ENCODE assay signal across 8 mouse cellular contexts in genomic region chr17:46104487-46104886, GRCm38 (mm10). TPM values are rescaled to one million over a fixed set of nuclear protein-coding genes. Genes with fewer than 3 reads are reported as not detected.
DNase-seq lines count a peak whose midpoint lies in the region; ATAC-seq and TF ChIP-seq lines count a peak whose summit lies in the region.
"Had no signal": no experiment of that assay in that cellular context is flagged by ENCODE, and none has a peak within 500 bp of the region (broad histone marks: within the 10 kb centered on the region; RNA-seq: fewer than 3 reads in every experiment).

No protein-coding gene starts in this region.

- no peak overlapping the region for H3K27ac ChIP-seq in CH12.LX (ENCODE audit: insufficient read depth, low read depth)
- H3K27ac ChIP-seq in heart, embryonic 11.5 days (ENCODE audit: low read depth, low read length) = no peak overlapping the region; the same call in 1 of the 2 replicates
- H3K27ac ChIP-seq in neural tube, embryonic 12.5 days = no peak overlapping the region

- TF ChIP-seq RAD21 in CH12.LX (IDR thresholded peaks at IDR 0.05; ENCODE audit: low read depth, low read length) = no peak

- no peak overlapping the region for H3K4me3 ChIP-seq in CH12.LX (replicated peaks in 1 of 3; ENCODE audit: low read depth in 2 of 3, low read length in 2 of 3, poor library complexity in 1 of 3)
- H3K4me3 ChIP-seq in heart, embryonic 11.5 days (ENCODE audit: low read depth, low read length) = no peak overlapping the region
- no peak overlapping the region for H3K4me3 ChIP-seq in neural tube, embryonic 12.5 days
- H3K4me3 ChIP-seq: megakaryocyte, embryonic 14.5 days had no signal

- ATAC-seq in common myeloid progenitor, adult 5-6 weeks (replicated peaks; ENCODE audit: low read depth, poor library complexity, severe bottlenecking) = peak; percentile 86
- peak; percentile 46; the same call in 1 of the 2 replicates for ATAC-seq in heart, embryonic 11.5 days (replicated peaks; ENCODE audit: insufficient number of reproducible peaks, low FRiP score, low TSS enrichment)
- no peak for ATAC-seq in neural tube, embryonic 12.5 days (ENCODE audit: low FRiP score, low read depth)
- ATAC-seq in activated CD4-positive, CD25-positive, alpha-beta regulatory T cell, adult 4 months = no peak

- no peak overlapping the region for H3K9ac ChIP-seq in CH12.LX (ENCODE audit: insufficient read depth, low read depth)
- H3K9ac ChIP-seq in heart, embryonic 11.5 days (ENCODE audit: low read depth, low read length) = 0 out of 2 replicates have a peak overlapping the region, but pooled peaks have one; percentile 13
- H3K9ac ChIP-seq in neural tube, embryonic 12.5 days = no peak overlapping the region

- no peak for TF ChIP-seq EP300 in CH12.LX (IDR thresholded peaks at IDR 0.05; ENCODE audit: low read length)

- no peak for DNase-seq in CH12.LX (ENCODE audit: extremely low read depth)
- peak; percentile 32 to 38 for DNase-seq in kidney, postnatal 36 days
- no peak for DNase-seq in cerebellum, adult 9-11 months

- in situ Hi-C loops in CH12.LX (cut with MboI; ENCODE audit: low pct_ligation_motif_present, low pct_unique_long_range_greater_than_20kb, low sequenced_read_pairs) = no loop called here

- H3K4me1 ChIP-seq in CH12.LX (ENCODE audit: control insufficient read depth in 1 of 2, insufficient read depth in 2 of 2) = peaks cover 5 to 7% of the 10 kb centered on the region in 2 experiments; a peak in 3 of 4 replicates
- H3K4me1 ChIP-seq in heart, embryonic 11.5 days (ENCODE audit: control insufficient read depth, insufficient read depth, low read length) = no peaks in the 10 kb centered on the region
- H3K4me1 ChIP-seq in neural tube, embryonic 12.5 days = no peaks in the 10 kb centered on the region

- dilution Hi-C loops in CH12.LX (cut with MboI; ENCODE audit: extremely low pct_ligation_motif_present, extremely low pct_unique_long_range_greater_than_20kb, low sequenced_read_pairs) = no loop called here

- 24% methylated on average over 12 of the region's 12 CpGs for WGBS in heart, embryonic 11.5 days (ENCODE audit: insufficient replicate concordance)
- 47% methylated on average over 12 of the region's 12 CpGs for WGBS in neural tube, embryonic 12.5 days

- H3K4me2 ChIP-seq in CH12.LX (ENCODE audit: insufficient read depth, low read depth, poor library complexity, severe bottlenecking) = no peak overlapping the region
- H3K4me2 ChIP-seq in heart, embryonic 11.5 days = 0 out of 2 replicates have a peak overlapping the region, but pooled peaks have one; percentile 27
- peak overlapping the region; percentile 18; the same call in 1 of the 2 replicates for H3K4me2 ChIP-seq in neural tube, embryonic 12.5 days (replicated peaks)

- H3K9me3 ChIP-seq in CH12.LX (replicated peaks; ENCODE audit: low read length) = no peaks in the 10 kb centered on the region
- no peaks in the 10 kb centered on the region for H3K9me3 ChIP-seq in heart, embryonic 11.5 days (replicated peaks; ENCODE audit: control insufficient read depth, low read length)
- H3K9me3 ChIP-seq in neural tube, embryonic 12.5 days = no peaks in the 10 kb centered on the region
- H3K9me3 ChIP-seq: megakaryocyte, embryonic 14.5 days had no signal

- H3K79me2 ChIP-seq in CH12.LX (replicated peaks; ENCODE audit: control insufficient read depth, extremely low read depth, insufficient read depth, poor library complexity, severe bottlenecking) = no peaks in the 10 kb centered on the region

- no peaks in the 10 kb centered on the region for H3K36me3 ChIP-seq in CH12.LX (replicated peaks in 1 of 2; ENCODE audit: control insufficient read depth in 1 of 2, insufficient read depth in 1 of 2, low read length in 1 of 2)
- H3K36me3 ChIP-seq in heart, embryonic 11.5 days (ENCODE audit: control insufficient read depth, insufficient read depth, low read length) = no peaks in the 10 kb centered on the region
- H3K36me3 ChIP-seq in neural tube, embryonic 12.5 days = no peaks in the 10 kb centered on the region

- TF ChIP-seq POLR2A in CH12.LX (IDR thresholded peaks at IDR 0.05; ENCODE audit: low read depth, low read length) = no peak

- TF ChIP-seq CTCF in CH12.LX (conservative IDR thresholded peaks at IDR 0.05 in 1 of 2, IDR thresholded peaks at IDR 0.05 in 1 of 2; ENCODE audit: low read depth in 2 of 2, low read length in 2 of 2) = no peak

- H3K27me3 ChIP-seq in CH12.LX (replicated peaks) = peaks cover 45% of the 10 kb centered on the region
- peaks cover 3% of the 10 kb centered on the region; the same call in 1 of the 2 replicates for H3K27me3 ChIP-seq in heart, embryonic 11.5 days (ENCODE audit: control insufficient read depth, insufficient read depth, low read length)
- peaks cover 3% of the 10 kb centered on the region; the same call in 1 of the 2 replicates for H3K27me3 ChIP-seq in neural tube, embryonic 12.5 days (replicated peaks)

TF ChIP-seq in CH12.LX, 34 proteins besides CTCF, POLR2A, EP300 and RAD21:
- TF ChIP-seq MAX (IDR thresholded peaks at IDR 0.05; ENCODE audit: low read length) (0 out of 2 replicates have a peak, but pooled peaks have one; percentile 26), RCOR1 (conservative IDR thresholded peaks at IDR 0.05; ENCODE audit: low read depth, low read length) (no peak), BHLHE40 (IDR thresholded peaks at IDR 0.05; ENCODE audit: low read depth, low read length) (0 out of 2 replicates have a peak, but pooled peaks have one; percentile 6)

RNA-seq across cellular contexts. Expression of gene Mrps18a, which starts 6.3 kb away (rescaled TPM):
- total RNA-seq in CH12.LX (2012; rRNA removed) (126 and 151 TPM in 2 replicates), CH12.LX (2014; rRNA removed) (78.1 and 85.4 TPM in 2 replicates)
- 127 and 137 TPM in 2 replicates for polyA plus RNA-seq in CH12.LX (2012; ENCODE audit: insufficient read length, low read depth)
- 41.5 and 50.5 TPM in 2 replicates for total RNA-seq in common myeloid progenitor, adult 5-6 weeks (2017)
- polyA plus RNA-seq in heart, embryonic 11.5 days (2014; fragmentation: Nextera tagmentation; extraction: Ambion mirVana) = 118 and 123 TPM in 2 replicates
- 125 and 132 TPM in 2 replicates for polyA plus RNA-seq in neural tube, embryonic 12.5 days (2016; fragmentation: Nextera tagmentation; extraction: Ambion mirVana)
- polyA plus RNA-seq in activated CD4-positive, CD25-positive, alpha-beta regulatory T cell, adult 4 months (2017; shearing (Covaris generic)) = 100 to 1,000 TPM; 101 to 132 TPM

RNA-seq across cellular contexts. Expression of gene Rsph9, which starts 39.5 kb away (rescaled TPM):
- total RNA-seq in CH12.LX (2012; rRNA removed) (0.25 and 1.1 TPM in 2 replicates), CH12.LX (2014; rRNA removed) (not detected in 2 replicates)
- 0.61 TPM in 1 of 2 replicates, not detected in the other for polyA plus RNA-seq in CH12.LX (2012; ENCODE audit: insufficient read length, low read depth)
- 1.3 TPM in 1 of 2 replicates, not detected in the other for total RNA-seq in common myeloid progenitor, adult 5-6 weeks (2017)
- polyA plus RNA-seq in heart, embryonic 11.5 days (2014; fragmentation: Nextera tagmentation; extraction: Ambion mirVana) = 6.1 and 6.7 TPM in 2 replicates
- 12.4 and 12.6 TPM in 2 replicates for polyA plus RNA-seq in neural tube, embryonic 12.5 days (2016; fragmentation: Nextera tagmentation; extraction: Ambion mirVana)
- polyA plus RNA-seq in activated CD4-positive, CD25-positive, alpha-beta regulatory T cell, adult 4 months (2017; shearing (Covaris generic)) = 1 to 10 TPM; 1.5 TPM

RNA-seq across cellular contexts. Expression of gene Mad2l1bp, which starts 48.9 kb away (rescaled TPM):
- total RNA-seq in CH12.LX (2012; rRNA removed) (9.7 and 12.0 TPM in 2 replicates), CH12.LX (2014; rRNA removed) (13.9 and 16.3 TPM in 2 replicates)
- 16.8 and 19.3 TPM in 2 replicates for polyA plus RNA-seq in CH12.LX (2012; ENCODE audit: insufficient read length, low read depth)
- total RNA-seq in common myeloid progenitor, adult 5-6 weeks (2017) = 3.8 and 12.1 TPM in 2 replicates
- 38.8 and 39.8 TPM in 2 replicates for polyA plus RNA-seq in heart, embryonic 11.5 days (2014; fragmentation: Nextera tagmentation; extraction: Ambion mirVana)
- polyA plus RNA-seq in neural tube, embryonic 12.5 days (2016; fragmentation: Nextera tagmentation; extraction: Ambion mirVana) = 31.5 and 33.6 TPM in 2 replicates
- polyA plus RNA-seq in activated CD4-positive, CD25-positive, alpha-beta regulatory T cell, adult 4 months (2017; shearing (Covaris generic)) = 10 to 100 TPM; 59.6 to 59.9 TPM

RNA-seq across cellular contexts. Expression of gene Gtpbp2, which starts 56.3 kb away (rescaled TPM):
- total RNA-seq in CH12.LX (2012; rRNA removed) = 40.9 and 104 TPM in 2 replicates
- total RNA-seq in CH12.LX (2014; rRNA removed) = 14.9 and 17.4 TPM in 2 replicates
- 20.8 and 23.8 TPM in 2 replicates for polyA plus RNA-seq in CH12.LX (2012; ENCODE audit: insufficient read length, low read depth)
- total RNA-seq in common myeloid progenitor, adult 5-6 weeks (2017) = 26.1 and 31.0 TPM in 2 replicates
- polyA plus RNA-seq in heart, embryonic 11.5 days (2014; fragmentation: Nextera tagmentation; extraction: Ambion mirVana) = 24.9 and 28.6 TPM in 2 replicates
- 46.9 and 47.6 TPM in 2 replicates for polyA plus RNA-seq in neural tube, embryonic 12.5 days (2016; fragmentation: Nextera tagmentation; extraction: Ambion mirVana)
- 10 to 100 TPM; 39.6 to 55.7 TPM for polyA plus RNA-seq in activated CD4-positive, CD25-positive, alpha-beta regulatory T cell, adult 4 months (2017; shearing (Covaris generic))

Comparison
In these comparisons a context has a peak if more than half of its experiments do, and no peak if none do; other contexts are left out.
1. DNase-seq: peak in kidney, postnatal 36 days (2 of 2); none in CH12.LX (single experiment) and cerebellum, adult 9-11 months (single experiment).
2. ATAC-seq: peak in common myeloid progenitor, adult 5-6 weeks (single experiment) and heart, embryonic 11.5 days (single experiment); none in neural tube, embryonic 12.5 days (single experiment) and activated CD4-positive, CD25-positive, alpha-beta regulatory T cell, adult 4 months (single experiment).